9 mouse cellular contexts compared by ENCODE assay signal in genomic region chr1:170110516-170111332, GRCm38 (mm10). TPM values are rescaled to one million over a fixed set of nuclear protein-coding genes. Genes with fewer than 3 reads are reported as not detected.
DNase-seq lines count a peak whose midpoint lies in the region; ATAC-seq and TF ChIP-seq lines count a peak whose summit lies in the region.
"Had no signal": no experiment of that assay in that cellular context is flagged by ENCODE, and none has a peak within 500 bp of the region (broad histone marks: within the 10 kb centered on the region; RNA-seq: fewer than 3 reads in every experiment).

TSS of gene Ddr2 (minus strand) at chr1:170110762.

- no peak within 1 kb of the TSS for H3K27ac ChIP-seq in CH12.LX (ENCODE audit: insufficient read depth, low read depth)
- no peak within 1 kb of the TSS for H3K27ac ChIP-seq in bone marrow, adult 2 months (ENCODE audit: control insufficient read depth, insufficient read depth, low read depth, low read length, poor library complexity)
- peak within 1 kb of the TSS; percentile 14; the same call in 1 of the 2 replicates for H3K27ac ChIP-seq in forebrain, embryonic 11.5 days (ENCODE audit: low read depth, low read length)

- H3K4me2 ChIP-seq in CH12.LX (ENCODE audit: insufficient read depth, low read depth, poor library complexity, severe bottlenecking) = peak within 1 kb of the TSS; percentile 25; the same call in 1 of the 2 replicates
- H3K4me2 ChIP-seq in forebrain, embryonic 11.5 days (ENCODE audit: low read depth, low read length, severe bottlenecking) = no peak within 1 kb of the TSS

- DNase-seq in CH12.LX (ENCODE audit: extremely low read depth) = no peak
- no peak for DNase-seq in forebrain, embryonic 11.5 days (ENCODE audit: low spot score)
- peak; percentile 79 to 81 for DNase-seq in heart, postnatal 10 days
- peak; percentile 27 to 58 for DNase-seq in kidney, postnatal 36 days
- DNase-seq in neural tube, embryonic 10.5 days (ENCODE audit: extremely low spot score, low spot score) = peak; percentile 57
- no peak for DNase-seq in spleen, adult 12 weeks (ENCODE audit: low spot score)

- TF ChIP-seq EP300 in CH12.LX (IDR thresholded peaks at IDR 0.05; ENCODE audit: low read length) = no peak

- H3K79me2 ChIP-seq in CH12.LX (replicated peaks; ENCODE audit: control insufficient read depth, extremely low read depth, insufficient read depth, poor library complexity, severe bottlenecking) = no peaks in the 10 kb centered on the region

- in situ Hi-C loops in CH12.LX (cut with MboI; ENCODE audit: low pct_ligation_motif_present, low pct_unique_long_range_greater_than_20kb, low sequenced_read_pairs) = no loop called here

- H3K9ac ChIP-seq in CH12.LX (ENCODE audit: insufficient read depth, low read depth) = no peak within 1 kb of the TSS
- H3K9ac ChIP-seq in forebrain, embryonic 11.5 days (ENCODE audit: low read length) = no peak within 1 kb of the TSS; the same call in 1 of the 2 replicates

- TF ChIP-seq POLR2A in CH12.LX (IDR thresholded peaks at IDR 0.05; ENCODE audit: low read depth, low read length) = no peak
- no peak for TF ChIP-seq POLR2A in bone marrow, adult 2 months (IDR thresholded peaks at IDR 0.05; ENCODE audit: borderline replicate concordance, control insufficient read depth, low read depth, low read length)

- H3K36me3 ChIP-seq in CH12.LX (replicated peaks in 1 of 2; ENCODE audit: control insufficient read depth in 1 of 2, insufficient read depth in 1 of 2, low read length in 1 of 2) = no peaks in the 10 kb centered on the region
- H3K36me3 ChIP-seq in forebrain, embryonic 11.5 days (ENCODE audit: control insufficient read depth, insufficient read depth, low read length) = no peaks in the 10 kb centered on the region

- H3K27me3 ChIP-seq in CH12.LX (replicated peaks) = no peaks in the 10 kb centered on the region
- H3K27me3 ChIP-seq in forebrain, embryonic 11.5 days (ENCODE audit: control insufficient read depth, insufficient read depth, low read length) = no peaks in the 10 kb centered on the region

- 73% methylated on average over 17 of the region's 17 CpGs for WGBS in bone marrow, adult 2 months
- WGBS in forebrain, embryonic 11.5 days = 74% methylated on average over 17 of the region's 17 CpGs

- TF ChIP-seq RAD21 in CH12.LX (IDR thresholded peaks at IDR 0.05; ENCODE audit: low read depth, low read length) = no peak

- no peak for TF ChIP-seq CTCF in CH12.LX (conservative IDR thresholded peaks at IDR 0.05 in 1 of 2, IDR thresholded peaks at IDR 0.05 in 1 of 2; ENCODE audit: low read depth in 2 of 2, low read length in 2 of 2)
- TF ChIP-seq CTCF in bone marrow, adult 2 months (IDR thresholded peaks at IDR 0.05; ENCODE audit: control insufficient read depth, insufficient read depth, low read length) = no peak

- no peaks in the 10 kb centered on the region for H3K9me3 ChIP-seq in CH12.LX (replicated peaks; ENCODE audit: low read length)
- no peaks in the 10 kb centered on the region for H3K9me3 ChIP-seq in forebrain, embryonic 11.5 days (ENCODE audit: control insufficient read depth, low read length)

- no peak for ATAC-seq in forebrain, embryonic 11.5 days (replicated peaks; ENCODE audit: low FRiP score)
- no peak for ATAC-seq in activated CD4-positive, CD25-positive, alpha-beta regulatory T cell, adult 4 months

- intact Hi-C loops in heart, postnatal 10 days (cut with DNase I) = no loop called here

- dilution Hi-C loops in CH12.LX (cut with MboI; ENCODE audit: extremely low pct_ligation_motif_present, extremely low pct_unique_long_range_greater_than_20kb, low sequenced_read_pairs) = no loop called here

- no peak within 1 kb of the TSS for H3K4me3 ChIP-seq in CH12.LX (replicated peaks in 1 of 3; ENCODE audit: low read depth in 2 of 3, low read length in 2 of 3, poor library complexity in 1 of 3)
- H3K4me3 ChIP-seq in bone marrow, adult 2 months (replicated peaks; ENCODE audit: control insufficient read depth, low read depth, low read length) = peak within 1 kb of the TSS; percentile 7
- H3K4me3 ChIP-seq in forebrain, embryonic 11.5 days (ENCODE audit: low read depth, low read length) = peak within 1 kb of the TSS; percentile 11; the same call in 1 of the 2 replicates

- no peaks in the 10 kb centered on the region for H3K4me1 ChIP-seq in CH12.LX (ENCODE audit: control insufficient read depth in 1 of 2, insufficient read depth in 2 of 2)
- H3K4me1 ChIP-seq in bone marrow, adult 2 months (ENCODE audit: control insufficient read depth, insufficient read depth, low read length) = no peaks in the 10 kb centered on the region
- H3K4me1 ChIP-seq in forebrain, embryonic 11.5 days (replicated peaks; ENCODE audit: control insufficient read depth, insufficient read depth, low read length) = no peaks in the 10 kb centered on the region

TF ChIP-seq in CH12.LX, 34 proteins besides CTCF, POLR2A, EP300 and RAD21:
- TF ChIP-seq GABPA (IDR thresholded peaks at IDR 0.05; ENCODE audit: insufficient replicate concordance, low read depth, low read length) (no peak), ZNF384 (IDR thresholded peaks at IDR 0.05; ENCODE audit: low read depth, low read length) (no peak), BHLHE40 (IDR thresholded peaks at IDR 0.05; ENCODE audit: low read depth, low read length) (no peak), E2F4 (IDR thresholded peaks at IDR 0.05; ENCODE audit: insufficient replicate concordance, low read depth, low read length) (no peak), ZMIZ1 (IDR thresholded peaks at IDR 0.05; ENCODE audit: low read depth, low read length) (no peak), TBP (conservative IDR thresholded peaks at IDR 0.05; ENCODE audit: low read depth, low read length) (no peak), ZKSCAN1 (IDR thresholded peaks at IDR 0.05; ENCODE audit: borderline replicate concordance, low read depth, low read length) (no peak), SMC3 (IDR thresholded peaks at IDR 0.05; ENCODE audit: low read depth, low read length) (no peak), IRF4 (IDR thresholded peaks at IDR 0.05; ENCODE audit: low read depth, low read length) (no peak), JUND (conservative IDR thresholded peaks at IDR 0.05; ENCODE audit: low read depth, low read length) (no peak), SIN3A (IDR thresholded peaks at IDR 0.05; ENCODE audit: low read length) (no peak), MYC (IDR thresholded peaks at IDR 0.05; ENCODE audit: low read depth, low read length) (no peak), TCF12 (IDR thresholded peaks at IDR 0.05; ENCODE audit: low read depth, low read length) (no peak)

RNA-seq across cellular contexts. Expression of gene Ddr2, which starts in this region (rescaled TPM):
- total RNA-seq in CH12.LX (2012; rRNA removed) (0.13 and 0.30 TPM in 2 replicates), CH12.LX (2014; rRNA removed) (0.17 and 0.19 TPM in 2 replicates)
- polyA plus RNA-seq in CH12.LX (2012; ENCODE audit: insufficient read length, low read depth) = 0.33 and 0.37 TPM in 2 replicates
- 3.2 and 6.0 TPM in 2 replicates for polyA plus RNA-seq in bone marrow, adult 2 months (2011; ENCODE audit: insufficient read depth, insufficient read length, low replicate concordance, missing spikeins)
- polyA plus RNA-seq in forebrain, embryonic 11.5 days (2014; fragmentation: Nextera tagmentation; extraction: Ambion mirVana) = 23.5 and 27.3 TPM in 2 replicates
- 10 to 100 TPM; 27.8 to 30.5 TPM for total RNA-seq in heart, postnatal 10 days (2021)
- under 1 TPM in 1 of 2 experiments, not detected in 1; 0.08 TPM for polyA plus RNA-seq in activated CD4-positive, CD25-positive, alpha-beta regulatory T cell, adult 4 months (2017; shearing (Covaris generic))
- total RNA-seq: neutrophil, adult 5-6 weeks had no signal

Comparison
In these comparisons a context has a peak if more than half of its experiments do, and no peak if none do; other contexts are left out.
1. RNA of gene Ddr2 (total RNA-seq): 27.8 to 30.5 TPM in heart, postnatal 10 days; 0.13 to 0.30 TPM in CH12.LX; every median in the first group is over 10 times any median in the second.
2. DNase-seq: peak in heart, postnatal 10 days (2 of 2), kidney, postnatal 36 days (2 of 2) and neural tube, embryonic 10.5 days (single experiment); none in CH12.LX (single experiment), forebrain, embryonic 11.5 days (single experiment) and spleen, adult 12 weeks (single experiment).
3. H3K4me3 ChIP-seq: peak in bone marrow, adult 2 months (single experiment) and forebrain, embryonic 11.5 days (single experiment); none in CH12.LX (0 of 3).